Mouse (Mus musculus): ENCODE data around the gene Nrarp.

DNA sequence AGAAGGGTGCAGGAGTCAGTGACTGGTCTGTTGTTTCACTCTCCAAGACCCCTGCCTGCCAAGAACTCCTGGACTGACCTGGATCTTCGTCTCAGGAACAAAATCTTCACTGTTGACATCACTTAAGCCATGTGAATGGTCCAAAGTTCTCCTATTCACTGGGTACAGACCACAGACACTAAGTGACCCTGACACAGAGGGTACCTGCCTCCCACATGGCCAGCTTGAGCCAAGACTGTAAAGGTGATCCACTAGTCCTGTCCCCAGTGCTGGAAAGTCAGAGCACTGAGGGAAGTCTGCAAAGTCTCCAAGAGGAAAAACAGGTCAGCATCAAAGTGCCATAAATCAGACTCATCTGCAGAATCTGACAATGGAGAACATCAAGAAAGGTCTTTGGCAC, 27.0 kb downstream of the Nrarp start:
- TF ChIP-seq POLR2A (IDR thresholded peaks at IDR 0.05; ENCODE audit: insufficient read depth, low read depth, low read length) (no peak), CTCF (IDR thresholded peaks at IDR 0.05; ENCODE audit: insufficient read depth, low read depth, low read length) (no peak)
